ENCODE assay signal across 9 mouse cellular contexts in the genomic region with DNA sequence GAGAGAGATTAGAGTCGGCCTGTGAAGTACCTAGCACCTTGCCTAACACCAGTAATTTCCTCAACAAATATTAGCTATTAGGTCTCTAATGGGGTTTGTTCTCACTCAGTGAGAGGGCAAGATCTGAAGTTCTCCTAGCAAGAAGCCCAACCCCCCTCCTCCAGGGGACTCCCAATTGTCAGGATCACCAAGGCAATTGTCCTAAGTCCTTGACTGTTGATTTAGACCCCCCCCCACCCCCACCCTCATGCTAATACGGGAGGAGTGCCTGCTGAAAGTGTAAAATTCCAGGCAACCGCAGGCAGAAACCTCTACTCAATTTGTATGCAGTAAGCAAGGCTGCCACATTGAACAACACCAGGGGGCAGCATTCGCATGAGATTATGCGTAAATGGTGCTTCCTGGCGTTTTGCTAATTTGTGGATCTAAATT.
DNase-seq lines count a peak whose midpoint lies in the region; ATAC-seq and TF ChIP-seq lines count a peak whose summit lies in the region.
"Had no signal": no experiment of that assay in that cellular context is flagged by ENCODE, and none has a peak within 500 bp of the region (broad histone marks: within the 10 kb centered on the region; RNA-seq: fewer than 3 reads in every experiment).

No protein-coding gene starts in this region.

- H3K27ac ChIP-seq in left cerebral cortex, adult 2 months: no peak overlapping the region

- peak; percentile 11 for DNase-seq in adrenal gland, postnatal 14 days
- no peak for DNase-seq in adrenal gland, adult 18-20 months (ENCODE audit: low spot score in 2 of 2)
- no peak for DNase-seq in left cerebral cortex, adult 2 months (ENCODE audit: extremely low spot score in 1 of 2, low spot score in 2 of 2)
- DNase-seq in left cerebral cortex, postnatal 36 days (ENCODE audit: low spot score in 2 of 2): no peak
- DNase-seq in cerebellum, postnatal 14 days: peak; percentile 52 to 63
- peak; percentile 35 for DNase-seq in lung, postnatal 14 days
- DNase-seq in ovary, postnatal 10 days (ENCODE audit: low spot score): no peak

- no peak for ATAC-seq in granulocyte monocyte progenitor cell, adult 5-6 weeks (replicated peaks; ENCODE audit: poor library complexity, severe bottlenecking)
- ATAC-seq: inflammation-experienced regulatory T-cells, adult 6 months had no signal

- H3K4me3 ChIP-seq in left cerebral cortex, adult 2 months: no peak overlapping the region

- intact Hi-C loops in left cerebral cortex, adult 2 months (cut with DNase I): no loop called here
- intact Hi-C loops in left cerebral cortex, postnatal 36 days (cut with DNase I): no loop called here

- peak; percentile 37 for TF ChIP-seq CTCF in left cerebral cortex, adult 2 months (IDR thresholded peaks at IDR 0.05)

Comparison
In these comparisons a context has a peak if more than half of its experiments do, and no peak if none do; other contexts are left out.
1. DNase-seq: peak in adrenal gland, postnatal 14 days (single experiment), cerebellum, postnatal 14 days (2 of 2) and lung, postnatal 14 days (single experiment); none in adrenal gland, adult 18-20 months (0 of 2), left cerebral cortex, adult 2 months (0 of 2), left cerebral cortex, postnatal 36 days (0 of 2) and ovary, postnatal 10 days (single experiment).